In genomic region chr14:86847154-86847810, GRCm38 (mm10) we compare ENCODE assay signal across 21 mouse cellular contexts.
A peak's percentile ranks its signal among the peaks of the same experiment; 100 is the strongest.
DNase-seq lines count a peak whose midpoint lies in the region; ATAC-seq and TF ChIP-seq lines count a peak whose summit lies in the region.
"Had no signal": no experiment of that assay in that cellular context is flagged by ENCODE, and none has a peak within 500 bp of the region (broad histone marks: within the 10 kb centered on the region; RNA-seq: fewer than 3 reads in every experiment).

No protein-coding gene starts in this region.

- H3K27me3 ChIP-seq in G1E (ENCODE audit: insufficient read depth, low read length): no peaks in the 10 kb centered on the region
- no peaks in the 10 kb centered on the region for H3K27me3 ChIP-seq in embryonic facial prominence, embryonic 10.5 days (replicated peaks; ENCODE audit: low read depth, poor library complexity, severe bottlenecking)
- H3K27me3 ChIP-seq: heart, embryonic 15.5 days; hindbrain, embryonic 15.5 days had no signal

- peaks cover 21% of the 10 kb centered on the region for H3K36me3 ChIP-seq in G1E (replicated peaks)
- H3K36me3 ChIP-seq in embryonic facial prominence, embryonic 10.5 days (replicated peaks): no peaks in the 10 kb centered on the region
- H3K36me3 ChIP-seq: heart, embryonic 15.5 days; hindbrain, embryonic 15.5 days had no signal

- DNase-seq in G1E (ENCODE audit: low spot score): no peak
- DNase-seq in c-Kit-positive CD71-negative TER-119-negative erythroid progenitor cells, embryonic 14.5 days (ENCODE audit: low read depth): peak; percentile 24
- DNase-seq in naive thymus-derived CD4-positive, alpha-beta T cell, adult 2 months (ENCODE audit: low read depth): peak; percentile 15
- DNase-seq in lung, postnatal 4 days: no peak
- DNase-seq in heart, postnatal 4 days: no peak
- DNase-seq in spleen, postnatal 4 days (ENCODE audit: low spot score in 2 of 2): no peak
- no peak for DNase-seq in embryonic facial prominence, embryonic 10.5 days (ENCODE audit: low spot score)
- DNase-seq: adrenal gland, adult 8-10 months; adrenal gland, postnatal 36 days; cerebellum, adult 11 months; cerebellum, adult 8-10 months; cerebellum, postnatal 25 days; gastrocnemius, adult 2 months; gastrocnemius, postnatal 36 days; heart, adult 18-20 months; heart, postnatal 14 days had no signal

- H3K27ac ChIP-seq in embryonic facial prominence, embryonic 10.5 days (replicated peaks): no peak overlapping the region
- H3K27ac ChIP-seq: gastrocnemius, adult 2 months; heart, embryonic 15.5 days; hindbrain, embryonic 15.5 days had no signal

- WGBS in embryonic facial prominence, embryonic 10.5 days: 92% methylated on average over 4 of the region's 4 CpGs

- no peak for TF ChIP-seq CTCF in G1E (IDR thresholded peaks at IDR 0.05; ENCODE audit: low read depth, low read length)

- no peak overlapping the region for H3K4me3 ChIP-seq in G1E (ENCODE audit: low read depth, low read length)
- no peak overlapping the region for H3K4me3 ChIP-seq in embryonic facial prominence, embryonic 10.5 days
- H3K4me3 ChIP-seq: gastrocnemius, adult 2 months; heart, embryonic 15.5 days; hindbrain, embryonic 15.5 days had no signal

- no peaks in the 10 kb centered on the region for H3K4me1 ChIP-seq in G1E (ENCODE audit: insufficient read depth, low read depth, low read length)
- no peaks in the 10 kb centered on the region for H3K4me1 ChIP-seq in embryonic facial prominence, embryonic 10.5 days
- H3K4me1 ChIP-seq: heart, embryonic 15.5 days; hindbrain, embryonic 15.5 days had no signal

- ATAC-seq in G1E (ENCODE audit: extremely low read depth, insufficient number of reproducible peaks, low FRiP score, poor library complexity, severe bottlenecking): peak; percentile 25; the same call in 1 of the 2 replicates
- ATAC-seq in megakaryocyte, adult 5-6 weeks (ENCODE audit: poor library complexity, severe bottlenecking): peak; percentile 79
- ATAC-seq: forebrain, embryonic 14.5 days; intestine, embryonic 16.5 days had no signal

- no peaks in the 10 kb centered on the region for H3K9me3 ChIP-seq in G1E (replicated peaks)
- H3K9me3 ChIP-seq in embryonic facial prominence, embryonic 10.5 days: no peaks in the 10 kb centered on the region
- H3K9me3 ChIP-seq: heart, embryonic 15.5 days; hindbrain, embryonic 15.5 days had no signal

Comparison
In these comparisons a context has a peak if more than half of its experiments do, and no peak if none do; other contexts are left out.
1. DNase-seq: peak in c-Kit-positive CD71-negative TER-119-negative erythroid progenitor cells, embryonic 14.5 days (single experiment) and naive thymus-derived CD4-positive, alpha-beta T cell, adult 2 months (single experiment); none in G1E (single experiment), lung, postnatal 4 days (0 of 2), heart, postnatal 4 days (single experiment), spleen, postnatal 4 days (0 of 2) and embryonic facial prominence, embryonic 10.5 days (single experiment).